Mouse (Mus musculus) layer of hippocampus, postnatal 14 days (tissue): Measurements from ENCODE around the gene Susd3. TPM values are rescaled to one million over a fixed set of nuclear protein-coding genes. Genes with fewer than 3 reads are reported as not detected.

Source experiments
- DNase-seq, 2 experiments: peaks; one replicate each; pipeline ENCODE4 v3.0.0; 2021 to 2022; ENCODE audit warnings: low spot score in 2 of 2, mixed read lengths in 1 of 2
- total RNA-seq, 2 experiments: library from RNA; stranded (reverse); gene quantifications; 2 replicates each; pipeline ENCODE4 v1.2.3; 2021

Susd3 gene
- total RNA-seq, 2 experiments from 2014 or later, result 2.6 to 3.7 TPM

DNA sequence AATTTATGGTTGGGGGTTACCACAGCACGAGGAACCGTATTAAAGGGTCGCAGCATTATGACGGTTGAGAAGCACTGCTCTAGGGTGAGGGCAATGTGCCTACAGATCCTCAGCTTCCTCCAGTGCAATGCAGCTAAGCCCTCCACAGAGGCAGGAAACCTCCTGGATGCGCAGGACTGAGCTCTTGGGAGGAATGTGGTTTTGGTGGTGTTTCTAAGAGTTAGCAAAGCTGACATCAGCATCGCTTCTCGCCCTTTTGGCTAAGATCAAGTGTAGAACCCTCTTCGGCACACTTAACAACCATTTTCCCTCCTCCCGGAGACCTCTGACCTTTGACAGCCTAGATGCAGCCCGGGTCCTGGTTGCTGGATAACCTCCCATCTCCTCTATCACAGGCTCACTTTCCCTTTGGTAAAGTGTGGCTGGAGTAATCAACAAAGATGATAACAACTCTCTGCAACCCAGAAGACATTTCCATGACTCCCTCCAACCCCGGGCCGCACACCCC lies 1.2 kb downstream of the Susd3 start:
- no peak for DNase-seq

DNA sequence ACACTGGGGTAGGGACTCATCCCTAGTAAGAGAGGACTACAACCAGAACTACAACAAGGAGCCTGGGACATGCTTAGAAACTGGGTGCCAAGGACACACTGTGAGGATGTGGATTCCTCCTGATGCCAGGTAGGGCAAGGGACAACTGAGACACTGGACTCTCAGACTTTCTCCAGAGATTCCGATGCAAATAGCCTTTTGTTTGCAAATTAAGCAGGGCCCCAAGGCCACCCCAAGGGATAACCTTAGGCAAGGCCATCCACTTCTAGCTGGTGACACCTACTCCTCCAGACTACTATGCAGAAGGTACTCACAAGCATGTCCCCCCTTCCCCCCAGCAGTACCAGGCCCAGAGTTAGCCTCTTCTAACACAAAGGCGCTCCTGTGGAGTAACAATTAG lies 1.9 kb downstream of the Susd3 start:
- DNase-seq, result no peak

DNA sequence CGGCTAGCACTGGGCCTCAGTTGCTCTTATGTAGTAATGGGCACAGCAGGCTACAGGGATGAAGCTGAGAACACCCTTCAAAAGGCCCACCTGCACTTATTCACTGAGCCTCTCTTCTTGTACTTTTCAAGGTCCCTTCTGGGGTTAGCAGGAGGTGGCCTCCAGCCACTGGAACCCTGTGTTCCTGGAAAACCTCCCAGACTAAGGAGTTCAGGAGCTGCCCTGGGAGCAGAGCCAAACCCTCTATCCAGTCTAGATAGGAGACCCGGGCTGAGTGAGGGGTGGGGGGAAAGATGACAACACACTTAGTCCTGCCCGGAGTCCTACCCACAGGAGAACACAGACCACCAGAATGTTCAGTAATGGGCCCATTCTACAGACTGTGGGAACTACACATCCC lies 2.5 kb downstream of the Susd3 start:
- no peak for DNase-seq

DNA sequence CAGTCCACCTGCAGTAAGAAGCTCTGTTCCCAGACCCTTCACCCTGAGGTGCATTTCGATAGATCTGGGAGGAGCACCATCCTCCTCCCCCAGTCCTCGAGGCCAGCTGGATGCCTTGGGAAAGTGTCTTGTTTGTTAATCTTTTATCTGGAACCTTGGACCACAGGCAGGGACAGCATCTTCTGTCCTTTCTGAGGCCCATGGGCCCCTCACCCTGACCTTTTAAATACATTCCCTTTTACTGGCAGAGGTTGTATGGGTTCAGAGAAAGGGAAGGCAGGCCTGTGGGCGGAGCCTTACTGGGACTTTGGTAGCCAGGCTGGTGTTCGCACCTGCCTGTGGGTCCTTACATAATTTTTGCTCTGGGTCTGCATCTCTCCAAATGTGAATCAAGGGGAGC lies 3.3 kb downstream of the Susd3 start:
- no peak for DNase-seq

DNA sequence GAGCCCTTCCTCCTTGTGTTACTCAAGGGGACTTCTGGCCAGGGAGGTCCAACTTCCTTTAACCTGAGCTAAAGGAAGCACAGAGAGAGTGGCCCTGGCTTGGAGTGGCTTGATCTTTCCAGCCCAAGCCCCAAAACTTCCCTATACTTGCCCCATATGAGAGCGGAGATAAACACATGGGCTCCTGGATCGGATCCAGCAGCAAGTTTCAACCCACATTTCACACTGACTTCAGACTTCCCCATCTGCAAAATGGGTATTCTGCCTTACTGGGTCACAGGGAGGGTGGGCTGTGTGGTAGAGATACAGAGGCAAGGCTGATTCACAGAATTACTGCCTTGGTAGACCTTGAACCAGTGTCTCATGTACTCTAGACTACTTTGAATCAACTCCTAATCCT lies 5.0 kb downstream of the Susd3 start:
- DNase-seq, result no peak

DNA sequence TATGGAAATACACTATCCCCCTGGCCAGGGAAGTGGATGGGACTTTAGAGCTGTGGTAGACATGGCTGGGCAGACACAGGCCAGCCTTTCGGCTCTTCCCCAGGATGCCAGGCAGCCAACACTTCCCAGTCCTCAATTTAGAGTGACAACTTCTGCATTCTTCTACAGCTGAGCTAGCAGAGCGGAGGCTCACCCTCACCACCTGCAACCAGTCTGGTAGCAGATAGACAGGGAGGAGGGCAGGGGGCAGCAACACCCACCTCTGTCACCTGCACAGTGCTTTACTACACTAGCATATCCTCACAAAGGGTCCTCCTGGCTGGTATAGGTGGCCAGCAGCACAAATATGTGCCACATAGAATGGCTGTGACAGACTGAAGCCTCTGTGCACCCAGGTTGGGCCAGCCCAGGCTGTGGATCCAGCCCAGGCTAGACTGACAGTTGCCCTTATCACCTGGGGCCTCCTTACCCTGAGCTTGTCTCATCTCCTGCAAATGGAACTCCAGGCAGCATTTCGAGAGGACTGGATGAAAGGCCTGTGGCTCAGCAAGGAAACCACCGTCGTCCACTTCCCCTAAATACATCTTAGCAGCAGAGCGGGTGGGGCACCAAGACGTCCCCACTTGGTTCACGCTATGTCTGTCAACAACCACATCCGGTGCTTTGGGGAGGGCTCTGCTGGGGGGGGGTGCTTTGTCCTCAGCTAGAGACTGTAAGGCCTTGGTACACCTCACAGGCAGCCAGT lies 6.0 kb downstream of the Susd3 start:
- DNase-seq, result peak in 1 of 2 experiments; percentile 26

DNA sequence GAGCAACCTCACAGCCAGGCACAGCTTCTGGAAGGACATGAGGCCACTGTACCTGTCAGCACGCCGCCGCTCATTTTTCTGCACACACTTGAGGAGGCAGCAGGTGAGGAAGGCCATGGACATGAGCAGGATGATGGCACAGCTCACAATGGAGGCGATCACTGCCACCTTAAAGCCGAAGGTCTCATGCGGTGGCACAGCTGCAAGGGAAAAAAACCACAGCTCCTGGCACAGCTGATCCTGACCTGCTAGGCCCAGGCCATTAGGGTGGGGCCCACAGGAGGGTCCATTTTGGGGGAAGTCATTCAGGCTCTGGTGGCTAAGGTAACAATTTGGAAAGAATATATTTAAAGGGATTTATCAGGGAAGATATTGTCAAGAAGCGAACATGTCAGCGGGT lies 9.8 kb downstream of the Susd3 start:
- no peak for DNase-seq

DNA sequence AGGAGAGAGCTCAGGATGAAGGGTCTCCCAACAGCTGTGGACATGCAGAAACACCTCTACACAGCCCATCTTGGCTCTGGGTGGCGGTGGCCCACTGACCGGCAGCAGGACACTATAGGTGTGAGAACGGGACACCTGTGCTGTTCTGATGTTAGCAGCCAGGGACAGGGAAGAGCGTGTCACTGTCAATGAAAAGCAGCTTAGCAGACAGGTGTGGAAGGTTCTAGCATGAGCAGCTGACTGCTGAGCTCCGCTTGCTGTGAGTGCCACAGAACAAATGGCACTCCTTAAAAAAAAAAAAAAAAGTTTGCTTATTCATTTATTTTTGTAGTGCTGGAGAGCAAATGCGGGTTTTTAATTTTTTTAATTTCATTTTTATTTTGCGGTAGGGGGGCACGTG lies 10.9 kb downstream of the Susd3 start:
- DNase-seq, result no peak

DNA sequence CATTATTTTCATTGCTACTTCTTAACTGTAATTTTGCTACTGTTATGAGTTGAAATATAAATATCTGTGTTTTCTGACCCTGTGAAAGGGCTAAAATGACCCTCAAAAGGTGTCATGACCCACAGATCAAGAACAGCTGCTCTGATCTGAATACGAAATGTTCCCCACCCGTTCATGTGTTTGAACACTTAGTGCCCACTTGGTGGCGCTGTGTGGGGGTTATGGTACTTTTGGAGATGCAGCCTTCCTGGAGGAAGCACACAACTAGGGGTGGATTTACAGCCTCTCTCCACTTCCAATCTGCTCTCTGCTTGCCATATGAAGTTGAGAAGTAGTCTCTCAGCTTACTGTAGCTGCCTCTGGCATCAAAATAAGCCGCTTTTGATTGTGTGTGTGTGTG lies 13.8 kb downstream of the Susd3 start:
- DNase-seq, result no peak

DNA sequence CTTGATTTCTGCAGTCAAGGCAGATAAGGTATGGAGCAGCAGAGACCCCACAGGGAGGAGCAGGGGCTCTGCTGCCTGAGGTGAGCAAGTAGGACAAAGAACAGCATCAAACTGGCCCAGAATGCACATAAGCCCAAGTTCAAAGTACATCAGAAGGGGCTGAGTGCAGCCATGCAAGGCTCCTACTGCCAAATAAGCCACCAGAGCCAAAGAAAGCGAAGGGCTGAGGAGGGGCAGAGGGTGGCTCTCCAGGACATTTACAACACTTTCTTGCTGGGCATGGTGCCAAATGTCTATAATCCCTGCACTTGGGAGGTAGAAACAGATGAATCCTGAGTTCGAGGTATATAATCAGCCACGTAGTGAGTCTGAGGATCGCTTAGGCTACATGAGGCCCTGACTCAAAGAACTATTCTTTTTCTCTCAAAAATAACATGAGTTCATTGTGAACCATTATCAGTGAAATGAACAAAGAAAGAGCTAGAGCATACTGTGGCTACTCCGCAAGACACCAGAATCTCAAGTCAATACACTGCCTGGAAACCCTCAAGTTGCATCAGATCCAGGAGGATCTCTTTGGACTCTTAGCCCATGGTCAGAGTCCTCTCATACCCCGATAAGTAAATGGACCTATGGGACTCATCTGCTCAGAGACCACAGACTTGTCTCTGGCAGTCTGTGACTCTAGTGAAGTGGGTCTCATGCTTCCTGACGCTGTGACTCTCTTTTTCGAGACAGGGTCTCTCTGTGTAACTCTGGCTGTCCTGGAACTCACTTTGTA lies 14.5 kb downstream of the Susd3 start:
- DNase-seq, result no peak

DNA sequence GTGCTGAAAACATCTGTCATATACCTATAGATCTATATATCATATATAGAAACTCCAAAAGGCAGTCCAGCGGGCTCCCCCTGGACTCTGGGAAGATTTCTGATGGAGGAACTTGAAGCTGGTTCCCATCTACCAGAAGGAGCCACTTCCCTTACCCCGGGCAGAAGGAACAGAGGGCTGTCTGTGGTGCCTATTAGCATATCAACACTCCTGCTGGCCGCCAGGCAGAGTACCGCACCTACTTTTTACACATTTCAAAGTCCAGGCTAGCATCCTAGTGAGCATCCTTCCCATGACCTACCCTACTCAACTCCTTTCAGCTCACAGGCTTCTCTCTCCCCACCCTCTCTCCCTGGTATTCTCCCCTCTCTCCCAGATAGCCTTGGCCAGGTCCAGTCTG lies 22.9 kb downstream of the Susd3 start:
- no peak for DNase-seq

DNA sequence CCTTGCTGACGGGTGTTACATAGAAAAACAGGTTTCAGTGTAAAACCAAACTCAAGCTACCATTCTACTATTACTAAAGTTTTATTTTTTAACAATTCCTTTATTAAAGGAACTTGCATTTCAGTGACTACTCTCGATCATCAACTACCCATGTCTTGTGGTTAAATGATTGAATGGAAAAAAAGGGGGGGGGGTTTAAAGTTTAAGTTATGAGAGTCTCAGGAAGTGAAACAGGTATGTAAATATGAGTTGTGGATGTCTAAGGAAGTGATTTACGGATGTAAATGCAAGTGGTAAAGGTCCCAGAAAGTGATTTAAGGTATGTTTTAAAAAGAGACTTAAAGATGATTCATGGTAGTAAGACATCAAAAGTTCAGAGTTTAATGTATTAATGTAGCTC lies 23.3 kb downstream of the Susd3 start:
- no peak for DNase-seq

DNA sequence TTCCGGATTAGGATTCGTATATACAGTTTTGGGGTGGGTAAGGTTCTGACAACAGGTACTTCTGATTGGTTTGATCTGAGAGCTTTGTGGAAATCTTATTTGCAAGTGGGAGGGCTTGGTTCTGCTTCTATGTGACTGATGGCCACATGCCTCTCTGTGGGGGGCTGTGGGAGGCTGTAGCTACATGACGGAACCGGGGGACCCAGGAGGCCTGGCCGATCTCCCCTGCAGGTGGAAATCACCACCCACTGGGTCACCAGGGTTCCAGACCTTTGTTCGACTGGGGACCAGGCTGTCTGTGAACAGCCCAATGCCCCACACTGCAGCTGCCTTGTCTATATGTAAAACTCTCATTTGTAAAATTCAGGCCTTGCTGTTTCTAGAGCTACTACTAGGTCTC lies 23.8 kb downstream of the Susd3 start:
- DNase-seq, result no peak

DNA sequence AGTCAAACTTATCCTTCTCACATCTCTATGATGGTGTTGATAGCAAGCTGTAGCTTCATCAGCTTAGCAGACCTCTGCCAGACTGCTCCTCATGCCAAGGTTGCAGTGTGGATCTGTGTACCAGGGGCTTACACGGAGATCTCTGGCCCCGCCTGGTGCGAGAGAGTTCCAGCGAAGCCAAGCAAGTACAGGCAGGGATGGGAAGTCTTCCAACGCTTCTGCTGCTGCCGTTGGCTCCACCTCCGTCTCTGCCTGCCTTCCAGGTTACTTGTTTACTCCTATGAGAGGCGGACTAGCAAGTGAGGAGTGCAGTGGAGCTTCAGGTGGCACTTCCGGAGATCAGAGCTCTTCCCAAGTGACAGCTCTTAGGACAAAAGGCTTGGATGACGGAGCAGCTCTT lies 24.2 kb downstream of the Susd3 start:
- no peak for DNase-seq

DNA sequence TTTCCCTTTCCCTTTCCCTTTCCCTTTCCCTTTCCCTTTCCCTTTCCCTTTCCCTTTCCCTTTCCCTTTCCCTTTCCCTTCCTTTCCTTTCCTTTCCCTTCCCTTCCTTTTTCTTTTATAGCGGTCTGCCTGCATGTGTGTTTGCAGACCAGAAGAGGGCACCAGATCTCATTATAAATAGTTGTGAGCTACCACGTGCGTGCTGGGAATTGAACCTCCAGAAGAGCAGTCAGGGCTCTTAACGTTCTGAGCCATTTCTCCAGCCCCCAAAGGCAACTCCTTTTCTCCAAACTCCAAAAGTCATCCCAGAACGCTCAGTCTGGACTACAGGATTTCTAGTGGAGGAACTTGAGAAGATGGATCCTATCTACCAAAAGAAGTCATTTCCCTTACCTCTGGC lies 27.6 kb downstream of the Susd3 start:
- DNase-seq, result no peak

DNA sequence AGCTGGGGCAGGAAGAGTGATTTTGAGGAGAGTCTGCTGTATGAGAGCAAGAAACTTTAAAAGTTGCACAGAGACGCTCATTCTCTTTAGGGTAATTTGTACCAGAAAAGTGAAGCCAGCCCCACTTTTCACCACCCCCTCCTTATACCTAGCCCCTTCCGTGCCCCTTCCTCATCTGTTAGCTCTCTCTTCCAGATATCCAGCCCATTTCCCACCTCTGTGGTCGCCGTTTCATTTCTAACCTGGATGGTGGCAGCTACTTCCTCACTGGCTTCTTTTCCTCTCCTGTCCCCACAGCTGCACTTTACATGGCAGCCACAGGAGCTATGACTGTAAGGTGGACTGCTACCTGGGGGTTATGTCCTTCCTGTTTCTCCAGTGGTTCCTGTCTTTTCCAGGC lies 29.1 kb downstream of the Susd3 start:
- no peak for DNase-seq

DNA sequence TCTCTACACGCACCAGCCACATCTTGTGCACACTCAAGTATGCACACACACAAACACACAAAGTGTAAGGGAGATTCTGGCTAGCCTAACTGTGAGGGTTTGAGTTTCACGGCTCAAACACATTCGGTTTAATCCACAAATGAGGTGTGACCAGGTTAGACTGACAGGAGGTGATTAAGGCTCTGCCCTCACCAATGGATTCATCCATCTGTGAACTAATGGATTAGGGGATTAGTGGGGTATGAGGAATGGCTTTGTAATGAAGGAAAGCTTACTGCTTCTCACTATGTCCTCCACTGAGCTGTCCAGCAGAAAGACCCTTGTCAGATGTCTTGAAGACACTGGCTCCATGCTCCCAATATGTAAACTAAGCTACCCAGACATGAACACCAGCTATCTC lies 29.9 kb downstream of the Susd3 start:
- DNase-seq, result no peak

DNA sequence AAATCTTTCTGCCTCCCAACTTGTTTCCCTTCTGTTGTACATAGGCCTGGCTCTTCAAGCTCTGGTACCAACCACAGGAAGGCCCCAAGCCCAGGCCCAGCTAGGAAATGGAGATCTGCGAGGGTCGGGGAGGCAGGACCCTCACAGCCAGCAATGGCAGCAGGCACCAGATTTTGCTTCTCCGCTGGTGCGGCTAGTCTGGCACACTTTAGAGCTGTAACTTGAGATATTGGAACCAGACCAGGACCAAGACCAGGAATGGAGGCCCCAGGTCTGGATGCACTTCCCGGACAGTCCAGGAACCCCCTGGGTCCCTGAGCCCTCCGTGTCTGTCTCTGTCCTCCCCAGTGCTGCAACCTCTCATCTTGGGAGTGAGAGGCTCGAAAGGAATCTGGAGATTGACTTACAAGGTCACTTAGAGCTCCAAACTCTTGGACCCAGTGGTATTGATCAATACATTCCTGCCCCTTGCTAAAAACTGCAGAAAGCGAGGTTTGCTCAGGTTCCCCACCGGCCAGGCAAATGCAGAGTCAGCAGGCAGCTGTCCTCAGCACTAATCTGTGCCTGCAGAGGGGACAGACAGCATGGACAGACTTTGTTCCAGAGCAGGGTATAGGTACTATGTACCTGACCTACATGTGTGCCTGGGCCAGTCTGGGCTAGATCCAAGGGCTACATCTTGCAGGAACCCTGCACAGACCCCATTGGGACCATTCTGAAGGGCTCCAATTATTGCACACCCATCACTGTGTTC lies 31.5 kb downstream of the Susd3 start:
- DNase-seq, result no peak

DNA sequence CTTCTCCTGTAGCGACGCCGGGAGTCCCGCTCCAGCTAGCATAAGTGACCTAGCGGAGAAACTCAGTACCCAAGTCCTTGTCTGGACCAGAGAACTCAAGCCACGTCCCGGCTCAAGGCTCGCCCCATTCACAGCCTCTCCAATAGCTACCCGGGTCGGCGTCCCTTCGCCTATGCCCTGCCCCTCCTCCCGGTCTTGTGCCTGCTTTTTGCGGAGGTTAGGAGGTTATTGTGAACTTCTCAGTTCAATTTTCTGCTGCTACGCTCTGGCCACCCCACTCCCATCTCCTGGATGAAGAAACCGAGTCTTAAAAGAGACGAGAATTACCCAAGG lies 32.3 kb downstream of the Susd3 start:
- no peak for DNase-seq

DNA sequence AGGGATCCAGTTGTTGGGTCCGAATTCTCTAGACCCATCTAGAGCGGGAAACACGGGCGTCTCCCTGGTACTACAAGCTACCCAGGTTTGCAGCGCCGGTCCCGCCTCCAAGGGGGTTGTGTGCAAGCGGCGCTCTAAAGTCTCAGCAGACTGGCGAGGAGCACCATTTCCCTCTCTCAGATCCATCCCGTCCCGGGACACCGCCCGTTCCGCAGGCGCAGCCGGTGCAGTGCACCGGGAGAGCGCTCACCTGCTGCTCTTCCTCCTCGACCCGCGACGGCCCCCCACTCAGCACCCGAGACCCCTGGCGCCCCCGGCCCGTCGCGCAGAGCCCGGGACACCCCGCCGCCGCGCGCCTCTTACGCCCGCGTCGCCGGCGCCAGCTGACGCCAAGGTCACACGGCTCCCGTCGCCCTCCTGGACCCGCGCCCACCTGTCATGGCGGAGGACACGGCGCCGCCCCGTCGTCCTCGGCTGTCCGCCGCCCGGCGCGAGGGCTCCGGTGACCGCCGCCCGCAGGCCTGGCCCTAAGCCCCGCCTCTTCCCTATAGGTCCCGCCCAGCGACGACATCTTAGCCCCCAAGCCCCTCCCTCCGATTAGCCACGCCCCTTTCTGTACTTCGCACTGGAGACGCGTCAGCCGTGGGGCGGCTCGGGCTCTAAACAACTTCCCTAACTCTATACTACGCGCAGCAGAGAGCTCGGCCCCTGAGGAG lies 32.8 kb downstream of the Susd3 start, which contains the start of gene Card19:
Gene Card19, minus strand, starts transcription at position 534 of the 716 bp plus-strand sequence.
- peak; percentile 86 to 92 for DNase-seq

DNA sequence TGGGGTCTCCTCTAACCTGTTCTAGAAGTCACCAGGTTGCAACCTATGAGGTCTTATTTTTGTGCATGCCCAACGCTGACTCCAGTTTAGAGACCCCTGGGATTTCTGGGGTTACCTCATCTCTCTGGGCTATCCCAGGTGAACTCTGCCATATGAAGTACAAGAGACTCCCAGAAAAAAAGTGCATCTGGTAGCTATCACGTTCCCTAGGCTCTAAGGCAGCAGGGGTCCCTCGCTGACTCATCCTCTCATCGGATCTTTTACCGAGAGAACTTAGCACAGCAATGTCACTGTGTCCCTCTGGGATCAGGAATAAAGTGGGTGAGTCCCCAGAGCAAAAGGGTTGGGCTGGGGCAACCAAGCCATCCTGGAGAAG lies 33.4 kb downstream of the Susd3 start:
- DNase-seq, result no peak
